Mouse (Mus musculus) gastrocnemius, postnatal 4 days (tissue): ENCODE measurements around the gene Pik3cd. TPM values are rescaled to one million over a fixed set of nuclear protein-coding genes. Genes with fewer than 3 reads are reported as not detected.

Experiments
- DNase-seq, 2 experiments: peaks; one replicate each; pipeline ENCODE4 v3.0.0; 2021 to 2022; ENCODE audit warnings: low spot score in 2 of 2, mixed read lengths in 2 of 2
- total RNA-seq, 2 experiments: library from RNA; stranded (reverse); gene quantifications; 2 replicates each; pipeline ENCODE4 v1.2.3; 2021

Gene Pik3cd
- total RNA-seq, 2 experiments from 2014 or later: 8.7 to 11.7 TPM

GRCm38 (mm10) chr4:149725661-149726350 is 23.4 kb upstream of the Pik3cd start:
- DNase-seq: peak; percentile 67 to 86

DNA sequence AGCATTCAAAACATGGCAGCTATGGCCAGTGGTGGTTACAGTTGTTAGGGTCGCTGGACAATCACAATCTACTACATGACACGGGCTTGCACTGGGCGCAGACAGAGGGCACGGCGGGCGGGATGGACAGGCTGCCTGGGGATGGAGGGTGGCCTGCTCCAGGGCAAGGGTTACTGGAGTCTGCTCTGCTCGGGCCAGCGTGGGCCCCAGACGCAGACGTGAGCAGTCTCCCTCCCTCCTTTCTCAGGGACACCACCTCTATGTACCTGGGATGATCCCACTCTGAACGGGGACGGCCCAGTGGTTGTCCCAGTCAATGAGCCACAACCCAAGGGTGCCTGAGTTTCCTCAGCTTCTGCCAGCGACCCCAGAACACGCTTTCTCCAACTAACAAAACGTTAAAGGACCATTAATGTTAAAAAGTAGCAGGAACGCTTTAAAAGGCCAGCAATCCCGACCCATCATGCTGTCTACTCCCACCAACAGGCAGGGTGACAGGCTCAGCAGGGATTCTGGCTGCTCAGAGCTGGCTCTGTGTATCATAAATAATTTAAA is 22.6 kb upstream of the Pik3cd start:
- no peak for DNase-seq

DNA sequence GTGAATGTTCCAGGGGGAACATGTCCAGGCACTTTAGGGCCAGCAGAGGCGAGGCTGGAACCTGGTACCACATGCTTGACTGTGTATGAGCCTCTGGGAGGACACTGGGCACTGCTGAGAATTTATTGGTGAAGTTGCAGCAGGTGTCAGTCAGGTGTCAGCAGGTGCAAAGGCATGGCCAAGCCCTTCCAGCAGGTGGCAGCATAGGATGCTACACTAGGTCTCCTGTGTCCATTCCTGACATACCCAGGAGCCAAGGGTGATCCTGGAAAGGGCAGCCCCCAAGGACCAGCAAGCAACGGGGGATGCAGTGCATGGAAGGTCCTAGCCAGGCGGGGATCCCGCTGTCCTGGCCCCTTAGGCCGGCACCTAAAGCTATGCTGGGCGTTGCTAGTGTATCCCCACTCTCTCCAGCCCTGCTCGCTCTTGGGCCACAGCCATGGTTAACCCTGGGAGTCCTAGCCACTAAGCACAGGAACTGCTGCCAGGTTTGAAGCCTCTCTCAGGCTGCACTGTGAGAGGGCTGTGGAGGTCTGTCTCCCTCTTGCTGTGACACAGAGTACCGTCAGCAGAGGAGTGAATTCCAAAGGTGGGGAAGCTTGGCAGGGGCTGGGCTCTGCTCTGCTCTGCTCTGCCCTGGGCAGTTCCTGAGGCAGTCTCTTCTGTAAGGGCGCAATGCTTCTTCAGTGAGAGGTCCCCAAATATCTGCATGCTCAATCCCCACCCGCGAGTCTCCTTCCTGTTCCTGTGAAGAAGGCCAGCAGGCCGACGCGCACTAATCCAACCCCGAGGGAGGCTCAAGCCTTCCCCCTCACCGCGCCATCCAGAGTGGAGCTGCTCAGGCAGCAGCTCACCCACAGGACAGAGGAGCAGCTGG is 21.7 kb upstream of the Pik3cd start:
- DNase-seq: no peak

DNA sequence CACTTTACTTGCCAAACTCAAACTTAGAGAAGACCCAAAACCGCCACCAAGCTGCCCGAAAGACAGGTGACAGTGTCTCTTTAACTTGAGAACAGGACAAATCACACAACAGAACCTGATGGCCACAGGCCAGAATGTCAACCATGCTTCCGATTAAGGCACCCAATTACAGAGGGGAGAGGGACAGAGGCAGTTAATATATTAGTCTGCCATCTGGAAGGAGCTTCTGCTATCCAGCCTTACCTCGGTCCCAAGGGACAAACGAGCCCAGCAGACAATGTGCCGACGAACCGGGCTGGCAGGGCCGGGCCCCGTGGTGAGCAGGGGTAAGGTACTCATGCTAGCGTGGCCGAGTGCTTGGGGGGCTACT is 20.6 kb upstream of the Pik3cd start:
- DNase-seq: no peak

- no peak for DNase-seq
Measured at GRCm38 (mm10) chr4:149722104-149723020, 20.0 kb upstream of the Pik3cd start.

- no peak for DNase-seq
Measured at GRCm38 (mm10) chr4:149721163-149721562, 18.8 kb upstream of the Pik3cd start.

- DNase-seq: no peak
Measured at GRCm38 (mm10) chr4:149719686-149720085, 17.3 kb upstream of the Pik3cd start.

- no peak for DNase-seq
Measured at GRCm38 (mm10) chr4:149714542-149714941, 12.2 kb upstream of the Pik3cd start.

DNA sequence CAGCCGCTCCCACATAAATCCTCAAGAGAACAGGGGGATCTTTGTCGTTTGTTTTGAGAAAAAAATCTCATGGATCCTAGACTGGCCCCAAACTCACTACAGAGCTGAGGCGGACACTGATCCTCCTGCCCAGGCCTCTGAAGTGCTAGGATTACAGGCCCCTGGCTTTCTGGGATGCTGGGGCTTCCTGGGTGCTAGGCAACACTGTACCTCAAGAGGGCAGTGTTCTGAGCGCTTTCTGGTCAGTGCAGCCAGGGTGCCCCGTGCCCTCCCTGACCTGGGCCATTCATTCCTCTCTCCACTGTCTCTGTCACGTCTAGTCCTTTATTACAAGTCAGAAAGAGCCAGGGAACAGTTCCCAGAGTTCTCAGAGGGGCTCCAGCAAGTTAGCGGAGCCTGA is 9.6 kb upstream of the Pik3cd start:
- DNase-seq: peak in 1 of 2 experiments; percentile 51

DNA sequence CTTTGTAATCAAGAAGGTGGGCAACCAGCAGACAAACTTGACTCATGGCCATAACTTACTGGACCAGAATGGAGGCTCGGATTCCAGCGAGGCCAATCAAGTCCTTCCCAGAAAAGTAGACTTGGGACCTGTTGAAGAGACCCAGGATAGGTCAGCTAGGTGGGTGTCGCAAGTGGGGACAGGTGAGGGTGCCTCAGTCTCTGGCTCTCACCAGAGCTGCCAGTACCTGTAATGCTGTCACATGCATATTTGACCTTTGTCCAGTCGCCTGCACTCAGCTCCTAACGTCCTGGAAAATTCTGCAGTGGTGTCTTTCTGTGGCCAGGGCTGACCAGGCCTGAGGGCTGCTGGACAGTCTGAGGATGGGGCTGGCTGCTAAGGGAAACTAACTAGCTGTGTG is 9.1 kb upstream of the Pik3cd start:
- DNase-seq: no peak

DNA sequence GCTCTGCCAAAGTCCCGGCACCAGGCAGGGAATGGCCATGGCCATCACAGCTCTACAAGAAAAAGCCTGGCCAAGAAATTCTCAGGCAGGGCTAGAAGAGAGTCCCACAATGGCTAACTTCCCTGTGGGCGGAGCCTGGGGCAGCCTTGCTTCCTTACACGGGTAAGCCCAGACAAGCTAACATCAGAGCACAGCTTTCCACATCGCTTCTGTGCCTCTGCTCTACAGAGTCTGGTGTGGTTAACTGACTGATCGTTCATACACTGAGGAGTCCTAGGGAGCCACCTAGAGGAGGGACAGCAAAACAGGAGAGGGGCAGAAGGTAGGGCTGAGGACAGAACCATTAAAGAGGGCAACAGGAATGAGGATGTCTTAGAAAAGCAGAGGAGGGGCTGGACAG is 8.1 kb upstream of the Pik3cd start:
- no peak for DNase-seq

GRCm38 (mm10) chr4:149705941-149706340 is 3.6 kb upstream of the Pik3cd start:
- DNase-seq: no peak

- DNase-seq: no peak
Measured at GRCm38 (mm10) chr4:149705298-149705697, 2.9 kb upstream of the Pik3cd start.

- no peak for DNase-seq
Measured at GRCm38 (mm10) chr4:149701426-149702209, 753 bp downstream of the Pik3cd start.

DNA sequence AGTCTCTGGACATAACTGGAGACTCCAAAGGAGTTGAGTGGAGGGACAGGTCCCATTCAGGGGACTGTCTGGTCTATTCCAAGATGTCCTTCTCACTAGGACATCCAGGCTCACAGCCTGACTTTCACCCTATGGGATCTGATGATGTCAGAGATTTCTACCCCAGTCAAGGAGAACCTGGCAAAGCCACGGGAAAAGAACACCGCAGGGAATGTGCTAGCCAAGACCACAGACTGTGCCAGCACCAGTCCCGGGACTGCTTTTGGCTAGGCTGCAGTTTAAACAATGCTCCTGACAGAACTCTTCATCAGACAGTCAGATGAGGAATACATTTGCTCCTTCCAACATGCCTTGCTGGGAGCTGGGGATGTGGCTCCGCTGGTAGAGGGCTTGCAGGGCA is 2.4 kb downstream of the Pik3cd start:
- DNase-seq: no peak

- peak in 1 of 2 experiments; percentile 53 for DNase-seq
Measured at GRCm38 (mm10) chr4:149698197-149698821, 4.1 kb downstream of the Pik3cd start.

GRCm38 (mm10) chr4:149697506-149698196 is 4.7 kb downstream of the Pik3cd start:
- DNase-seq: no peak

DNA sequence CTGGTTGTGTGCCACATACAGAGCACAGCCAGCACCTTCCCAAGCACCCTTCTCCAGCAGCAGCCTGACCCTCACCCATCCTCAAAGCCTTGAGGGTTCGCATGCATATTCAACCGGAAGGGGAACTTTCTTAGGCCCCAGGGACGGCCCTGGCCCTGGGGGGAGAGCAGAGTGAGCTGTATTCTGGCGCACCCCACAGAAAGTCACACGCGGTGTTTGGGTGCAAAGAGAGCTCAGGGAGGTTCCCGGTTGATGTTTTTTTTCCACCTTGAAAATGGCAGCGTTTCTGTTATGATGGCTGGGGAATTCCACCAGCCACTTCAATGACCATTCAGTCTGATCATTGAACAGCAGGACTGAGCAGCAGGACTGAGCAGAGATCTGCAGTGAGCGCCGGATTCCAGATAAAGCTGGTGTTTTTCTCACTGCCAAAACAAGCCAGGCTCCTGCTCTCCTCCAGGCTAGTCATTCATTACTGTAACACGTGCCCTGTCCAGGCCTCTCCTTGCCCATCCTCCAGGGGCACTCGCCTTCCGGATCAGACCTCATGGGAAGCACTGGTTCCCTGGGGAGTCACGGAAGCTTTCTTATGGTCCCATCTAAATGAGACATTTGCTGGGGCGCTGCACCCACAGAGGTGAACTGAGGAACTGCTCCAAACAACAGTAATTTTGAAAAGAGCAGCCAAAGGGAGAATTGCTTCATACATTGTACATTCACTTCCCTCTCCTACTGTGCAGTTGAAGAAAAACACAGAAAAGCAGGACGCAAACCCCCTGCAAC is 6.0 kb downstream of the Pik3cd start:
- no peak for DNase-seq
